Mouse (Mus musculus) T-helper 17 cell (primary cell): ENCODE data around the gene Pcdh9.

Experiments
- in situ Hi-C, 2 experiments: fragments of 300-600 bp; cut with MboI, MseI; formaldehyde crosslinking; loops; 1 replicate in 1 of 2; 2 replicates in 1 of 2; pipeline ENCODE4 v1.15.1; 2025; ENCODE audit warnings: high pct_unique_total_duplicates in 2 of 2

Gene Pcdh9

DNA sequence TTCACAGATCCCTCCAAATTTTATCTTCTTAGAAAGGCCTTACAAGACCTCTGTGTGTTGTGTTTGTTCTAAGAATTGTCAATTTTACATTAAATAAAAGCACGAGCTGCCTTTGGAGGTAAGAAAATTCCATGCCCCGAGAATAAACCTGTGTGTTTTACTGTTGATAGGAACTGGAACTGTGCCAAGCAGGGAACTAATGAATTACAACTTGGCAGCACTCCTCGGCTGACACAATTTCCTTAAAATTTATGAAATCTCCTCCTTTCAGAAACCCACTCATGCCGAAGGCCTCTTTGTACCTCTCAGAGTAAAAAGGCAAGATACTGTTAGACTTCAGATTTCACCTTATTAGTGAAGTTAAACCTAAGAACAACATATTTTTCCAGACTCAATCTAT lies 72.9 kb downstream of the Pcdh9 start:
- in situ Hi-C loops, result no loop called here

DNA sequence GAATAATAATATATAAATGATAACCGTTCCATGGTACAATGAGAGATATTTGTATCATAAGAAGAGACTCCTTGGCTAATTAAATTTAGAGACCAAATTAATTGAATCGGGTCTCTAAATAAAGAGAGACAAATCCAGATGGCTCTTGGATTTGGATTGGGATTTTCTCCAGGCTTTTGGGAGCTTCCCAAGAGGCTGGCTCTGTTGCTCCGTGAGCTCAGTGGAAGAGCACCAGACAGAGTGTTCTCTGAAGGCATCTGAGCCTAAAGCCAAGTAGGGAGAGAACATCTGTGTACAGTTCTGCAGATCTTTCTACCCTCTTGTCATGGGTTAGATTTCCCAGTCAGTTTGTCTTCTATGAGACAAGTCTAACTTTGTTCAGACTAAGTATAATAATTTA lies 95.9 kb downstream of the Pcdh9 start:
- in situ Hi-C loops, result no loop called here

DNA sequence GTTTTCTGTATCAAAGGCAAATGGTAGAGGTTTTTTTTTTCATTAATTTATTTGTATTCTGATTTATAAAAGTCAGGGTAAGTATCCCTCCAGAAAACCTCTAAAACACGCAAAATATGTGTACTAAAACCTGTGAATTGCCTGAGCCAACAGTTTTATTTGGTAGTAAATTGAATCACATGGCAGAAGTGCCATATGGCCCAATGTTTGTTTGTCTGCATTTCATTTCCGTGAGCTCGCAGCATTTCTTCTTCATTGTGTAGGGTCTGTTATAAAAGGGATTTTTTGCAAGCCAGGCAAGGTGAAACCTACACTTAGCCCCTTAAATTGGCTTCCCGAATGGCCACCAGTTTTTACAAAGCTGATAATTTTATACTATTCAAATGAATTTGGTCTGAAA lies 104.2 kb downstream of the Pcdh9 start:
- in situ Hi-C loops, result no loop called here

DNA sequence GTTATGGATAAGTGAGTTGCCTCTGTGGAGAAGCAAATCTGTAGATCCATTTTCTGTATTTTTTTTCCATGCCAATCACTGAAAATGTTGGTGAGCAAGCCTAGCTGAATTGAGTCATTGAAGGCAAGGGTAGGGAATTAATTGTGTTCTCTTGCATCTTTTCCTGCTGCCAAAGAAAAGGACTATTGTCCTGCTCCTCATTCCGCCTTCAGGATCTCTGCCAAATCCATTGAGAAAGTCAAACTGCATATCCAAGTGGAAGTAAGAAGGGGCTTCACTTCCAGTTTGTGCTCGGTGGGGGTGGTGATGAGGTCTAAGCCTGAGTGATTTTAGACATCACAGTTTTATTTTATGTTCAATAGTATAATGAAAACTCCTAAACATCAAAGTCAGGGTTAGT lies 105.4 kb downstream of the Pcdh9 start:
- in situ Hi-C loops, result no loop called here

DNA sequence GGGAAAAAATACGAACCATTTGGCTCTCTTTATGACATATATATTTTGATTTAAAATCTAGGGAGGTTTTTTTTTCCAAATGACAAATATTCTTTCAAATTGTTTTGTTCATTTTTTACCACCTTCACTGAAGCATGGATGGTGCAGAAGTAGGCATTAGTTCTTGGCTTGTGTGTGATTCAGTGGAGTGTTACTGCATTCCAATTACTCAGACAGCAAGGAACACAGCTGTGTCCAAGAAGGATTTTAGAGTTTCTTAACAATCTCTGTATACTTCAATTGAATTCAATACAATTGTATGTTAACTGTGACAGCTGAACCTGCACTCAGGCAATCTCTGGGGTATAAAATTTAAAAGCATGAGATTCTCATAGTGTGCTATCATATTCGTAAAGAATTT lies 127.6 kb downstream of the Pcdh9 start:
- in situ Hi-C loops, result no loop called here

DNA sequence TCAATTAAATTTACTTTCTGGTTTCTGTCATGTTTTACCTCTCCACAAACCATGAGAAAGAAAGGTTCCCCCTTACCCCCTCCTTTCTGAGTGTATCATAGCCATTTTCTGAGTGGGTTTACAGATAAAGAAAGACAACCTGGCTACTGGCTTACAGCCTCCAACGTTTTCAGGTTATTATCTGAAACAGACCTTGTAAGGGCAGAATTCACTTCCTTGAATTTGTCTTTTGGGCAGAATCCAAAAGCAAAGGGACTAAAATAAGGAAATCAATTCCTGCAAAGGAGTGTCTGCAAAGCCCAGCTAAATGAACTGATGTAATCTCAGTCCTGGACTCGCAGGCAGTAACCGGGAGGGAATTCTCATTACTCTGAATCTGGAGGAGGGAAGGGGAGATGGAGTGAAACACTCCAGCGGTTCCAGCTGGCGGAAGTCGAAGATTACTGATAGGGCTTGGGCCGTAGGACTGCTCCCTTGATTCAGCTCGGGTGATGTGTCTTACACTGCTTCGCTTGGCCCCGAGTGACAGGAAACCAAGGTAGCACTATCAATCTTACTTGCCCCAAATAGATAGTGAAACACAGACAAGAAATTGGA lies 156.3 kb downstream of the Pcdh9 start:
- in situ Hi-C loops, result no loop called here

DNA sequence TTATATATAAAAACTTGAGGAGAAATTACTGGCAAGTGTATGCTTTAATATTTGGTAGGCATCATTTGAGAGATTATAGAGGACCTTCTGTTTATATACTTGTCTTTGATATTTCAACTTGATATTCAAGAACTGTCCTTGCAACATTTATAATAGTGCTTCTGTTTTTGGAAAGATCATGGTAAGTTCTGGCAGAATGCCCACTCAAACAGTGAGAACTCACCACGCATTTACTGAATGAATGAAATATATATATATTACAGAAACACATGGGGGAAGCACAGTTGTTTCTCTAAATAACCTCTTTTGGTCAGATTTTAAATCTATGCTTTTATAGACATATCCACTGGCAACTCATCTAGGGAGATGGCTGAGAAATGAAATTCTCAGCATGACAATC lies 164.7 kb downstream of the Pcdh9 start:
- in situ Hi-C loops, result no loop called here

DNA sequence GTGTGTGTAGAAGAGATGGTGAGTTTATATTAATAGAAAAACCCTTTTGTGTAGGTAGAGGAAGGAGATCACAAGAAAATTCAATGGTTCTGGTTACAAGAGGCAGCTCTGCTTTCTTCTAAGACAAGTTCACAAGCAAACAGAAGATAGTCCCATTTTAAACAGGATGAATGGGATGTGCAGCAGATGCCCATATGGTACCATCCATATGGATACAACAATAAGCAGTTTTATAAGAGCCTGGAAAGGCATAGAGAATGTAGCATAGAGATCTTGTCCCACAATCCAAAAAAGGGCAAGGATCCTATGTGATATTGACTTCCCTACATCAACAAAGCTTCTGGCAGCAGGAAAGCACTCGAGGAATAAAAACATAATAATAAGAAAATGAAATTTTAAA lies 171.3 kb downstream of the Pcdh9 start:
- in situ Hi-C loops, result no loop called here

DNA sequence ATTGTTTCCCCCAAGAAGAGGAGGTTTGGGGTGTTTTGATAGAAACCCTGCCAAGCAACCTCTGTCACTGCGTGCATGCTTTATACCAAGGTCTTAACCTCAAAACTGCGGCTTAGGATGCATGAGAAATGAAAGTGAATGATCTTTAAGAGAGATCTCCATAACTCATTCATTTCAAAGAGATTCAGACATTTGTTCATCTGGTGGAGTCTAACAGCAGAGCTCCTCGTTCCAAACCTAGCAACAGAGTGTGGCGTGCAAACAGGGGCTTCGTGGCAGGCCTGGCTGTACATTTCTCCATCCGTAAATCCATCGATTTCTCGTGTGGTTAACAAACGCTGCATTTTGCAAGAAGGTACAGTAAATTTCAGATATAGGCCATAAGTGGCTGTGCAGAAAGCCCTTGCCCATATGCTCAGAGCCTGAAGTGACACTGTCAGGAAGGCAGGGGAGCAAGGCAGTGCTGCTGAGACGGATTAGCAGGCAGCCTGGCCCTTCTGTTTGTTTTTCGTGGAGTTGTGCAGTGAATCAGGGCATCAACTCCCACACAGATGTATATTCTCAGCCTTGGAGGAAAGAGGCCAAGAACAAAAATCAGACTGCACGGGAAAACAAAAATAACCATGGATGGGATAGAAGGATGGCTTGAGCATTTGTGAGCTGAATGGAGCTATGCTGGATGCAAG lies 177.1 kb downstream of the Pcdh9 start:
- in situ Hi-C loops, result no loop called here

DNA sequence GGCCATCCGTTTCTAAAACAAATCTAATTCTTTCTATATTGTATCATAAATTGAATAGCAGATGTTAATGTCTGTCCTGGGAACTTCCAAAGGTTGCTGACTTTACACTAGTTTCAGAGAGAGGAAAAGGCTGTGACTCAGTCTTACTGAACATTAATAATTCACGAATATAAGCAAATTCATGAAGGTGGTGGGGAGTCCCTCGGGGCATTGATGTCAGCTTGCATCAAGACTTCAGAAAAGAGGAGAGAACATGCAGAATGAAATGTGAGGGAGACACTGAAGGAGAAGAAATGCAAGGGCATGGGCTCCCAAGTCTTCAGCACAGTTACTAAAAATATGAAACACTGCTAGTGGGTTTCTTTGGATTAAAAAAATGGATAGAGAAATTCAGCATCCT lies 181.8 kb downstream of the Pcdh9 start:
- in situ Hi-C loops, result no loop called here

DNA sequence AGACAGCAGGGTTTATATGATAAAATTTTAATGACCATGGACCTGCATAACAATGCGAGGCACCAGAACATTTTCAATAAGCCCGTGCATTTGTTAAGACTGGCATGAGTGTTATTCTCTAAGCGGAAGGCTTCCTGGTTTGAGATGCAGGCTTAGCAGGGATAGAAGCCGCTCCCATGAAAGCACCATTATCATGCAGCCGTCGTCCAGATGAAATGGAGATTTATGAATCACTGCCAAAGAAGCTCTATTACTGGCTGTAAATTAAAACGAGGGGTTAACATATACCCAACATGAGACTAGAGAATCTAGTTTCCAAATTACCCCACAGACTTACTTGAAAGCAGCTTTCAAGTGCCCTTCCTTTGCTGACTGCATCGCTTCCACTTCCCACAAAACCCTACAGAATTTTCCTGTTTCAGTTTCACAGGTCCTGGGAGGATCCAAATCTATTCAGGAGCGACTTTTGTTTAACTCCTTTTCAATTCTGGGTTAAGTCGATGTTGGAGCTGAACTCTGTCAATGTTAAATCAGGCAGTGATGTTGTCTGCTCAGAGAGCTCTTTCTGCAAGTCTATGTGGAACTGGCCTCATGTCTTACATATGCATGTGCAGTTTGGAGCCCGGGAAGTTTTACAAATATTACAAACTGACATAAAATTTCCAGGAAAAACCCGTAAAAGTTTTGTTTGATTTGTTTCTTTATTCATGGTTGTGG lies 188.9 kb downstream of the Pcdh9 start:
- in situ Hi-C loops, result no loop called here

DNA sequence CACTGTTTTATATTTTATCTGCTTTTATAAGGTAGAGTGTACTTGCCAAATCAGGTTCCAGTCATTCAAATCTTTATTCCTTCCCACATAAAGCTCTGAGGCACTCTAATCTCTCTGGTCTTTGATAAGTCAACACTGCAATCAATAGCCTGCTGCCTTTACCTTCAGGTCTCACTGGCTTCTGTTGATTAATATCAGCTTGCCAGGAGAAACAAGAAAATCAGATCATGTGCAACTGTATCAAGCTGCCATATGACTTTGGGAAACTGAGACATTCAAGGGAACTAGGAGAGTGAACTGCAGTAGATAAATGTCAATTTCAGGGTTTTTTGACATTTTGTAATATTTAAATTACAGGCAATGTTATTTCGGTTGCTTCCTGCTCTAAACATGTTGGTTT lies 189.6 kb downstream of the Pcdh9 start:
- in situ Hi-C loops, result no loop called here

DNA sequence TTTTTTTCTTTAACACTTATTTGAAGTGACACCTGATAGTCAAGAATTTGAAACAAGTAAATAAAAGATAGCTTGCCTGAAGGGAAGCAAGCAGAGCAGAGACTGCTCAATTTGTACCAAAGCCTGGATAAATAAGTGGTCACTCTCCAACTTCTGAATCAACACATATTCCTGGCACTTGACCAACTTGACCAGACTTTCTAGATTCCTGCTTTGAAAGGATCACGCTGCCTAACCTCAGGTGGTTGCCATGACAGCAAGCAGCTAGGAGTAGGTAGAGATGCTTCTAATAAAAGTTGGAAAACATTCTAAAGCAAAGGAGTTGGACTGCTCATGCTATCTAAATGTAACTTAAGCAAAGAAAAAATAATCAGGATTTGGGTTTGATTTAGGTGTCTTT lies 205.8 kb downstream of the Pcdh9 start:
- in situ Hi-C loops, result no loop called here

DNA sequence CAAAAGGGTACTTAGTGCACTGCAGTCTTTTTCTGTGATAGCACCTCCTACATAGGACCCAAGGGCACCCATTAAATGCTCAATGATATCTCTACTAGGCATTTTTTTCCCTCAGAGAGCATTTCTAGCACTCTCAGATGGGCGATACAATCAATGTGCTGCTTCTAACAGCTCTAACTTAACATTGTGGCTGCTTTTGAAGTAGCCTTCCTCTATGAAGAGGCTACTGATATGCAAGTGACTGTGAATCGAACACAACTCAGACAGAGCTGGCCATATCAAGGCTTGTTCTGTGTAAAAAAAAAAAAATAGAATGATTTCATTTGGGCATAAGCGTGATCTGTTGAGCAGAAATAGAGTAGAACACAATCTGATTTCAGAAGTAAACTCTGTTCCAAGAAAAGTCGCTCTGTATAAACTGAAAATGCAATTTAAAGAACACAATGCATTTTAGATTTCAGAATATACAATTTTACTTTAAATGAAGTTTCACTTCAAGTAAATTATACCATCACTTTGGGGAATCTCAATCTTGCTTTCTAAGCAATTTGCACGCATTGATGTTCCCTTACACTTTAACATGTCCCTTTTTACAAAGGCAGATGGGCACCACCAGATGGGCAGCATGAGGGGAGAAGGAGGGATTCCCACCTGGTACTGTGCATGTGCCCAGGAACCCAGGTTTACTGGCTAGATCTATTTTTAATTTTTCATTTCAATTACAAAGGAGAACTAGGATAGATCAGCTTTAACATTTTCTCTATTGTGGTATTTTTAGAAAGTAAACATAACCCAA lies 215.0 kb downstream of the Pcdh9 start:
- in situ Hi-C loops, result no loop called here

DNA sequence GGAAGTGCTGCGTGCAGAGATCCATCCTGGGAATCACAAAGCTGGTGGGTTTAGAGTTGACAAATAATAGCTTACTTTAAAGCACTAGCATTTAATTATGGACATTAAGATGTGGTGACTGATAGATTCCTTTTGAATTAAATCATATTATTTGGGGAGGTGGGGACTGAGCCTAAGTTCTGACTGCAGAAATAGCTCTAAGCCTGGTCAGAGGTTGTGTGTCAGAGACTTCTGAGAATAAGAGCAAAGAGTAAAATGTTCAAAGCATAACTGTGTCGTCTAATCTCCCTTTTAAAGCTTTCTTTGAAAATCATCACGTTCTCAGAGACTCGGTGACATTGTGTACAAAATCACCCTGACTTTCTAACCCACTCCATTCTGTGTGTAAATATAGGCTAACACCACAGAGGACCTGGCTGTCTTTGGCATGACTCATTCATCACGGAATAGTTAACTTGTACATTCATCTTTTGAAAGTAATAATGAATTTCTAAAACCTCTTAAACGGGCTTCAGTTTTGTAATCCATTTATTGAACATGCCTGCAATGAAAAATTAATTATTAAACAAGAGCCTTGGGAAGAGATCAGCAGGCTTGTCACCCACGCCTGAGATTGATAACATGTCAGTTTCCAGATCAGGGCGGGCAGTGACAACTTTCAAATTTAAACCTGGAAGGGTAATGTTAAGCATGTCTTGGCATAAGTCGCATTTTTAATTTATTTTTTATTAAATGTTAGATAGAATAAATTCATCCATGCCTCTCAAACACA lies 236.3 kb downstream of the Pcdh9 start:
- in situ Hi-C loops, result no loop called here

DNA sequence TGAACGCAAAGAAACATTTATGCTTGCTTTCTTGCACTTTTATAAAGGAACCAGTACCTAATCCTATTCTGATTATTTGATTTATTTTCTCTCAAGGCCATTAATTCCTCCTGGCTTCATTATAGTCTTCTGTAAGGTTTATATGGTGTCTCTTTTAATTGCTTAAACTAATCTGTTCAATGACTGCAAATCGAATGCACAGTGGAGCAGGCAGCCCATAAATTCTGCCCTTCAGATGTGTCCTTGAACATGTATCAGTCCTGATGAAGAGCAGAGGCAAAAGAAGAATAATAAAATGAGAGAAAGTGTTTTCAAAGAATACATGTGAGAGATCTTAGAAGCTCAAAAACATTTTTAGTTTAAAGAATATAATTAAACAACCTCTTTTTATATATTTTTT lies 263.2 kb downstream of the Pcdh9 start:
- in situ Hi-C loops, result no loop called here

DNA sequence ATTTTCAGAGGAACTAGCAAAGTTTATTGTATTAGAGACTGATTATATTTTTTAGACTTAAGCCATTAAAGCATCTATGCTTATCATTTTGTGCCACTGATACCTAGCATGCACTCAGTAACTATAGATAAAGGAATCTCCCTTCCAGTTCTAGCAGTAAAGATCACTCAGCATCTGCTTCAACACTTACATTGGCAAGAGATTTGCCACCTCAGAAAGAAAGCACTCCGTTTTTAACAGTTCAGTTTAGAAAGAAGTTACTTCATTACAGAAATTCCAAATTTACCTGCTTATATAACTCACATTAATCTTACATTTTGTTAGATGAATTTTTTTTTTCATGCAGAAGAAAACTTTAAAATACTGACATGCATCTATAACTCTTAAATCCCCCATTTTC lies 266.3 kb downstream of the Pcdh9 start:
- in situ Hi-C loops, result no loop called here

DNA sequence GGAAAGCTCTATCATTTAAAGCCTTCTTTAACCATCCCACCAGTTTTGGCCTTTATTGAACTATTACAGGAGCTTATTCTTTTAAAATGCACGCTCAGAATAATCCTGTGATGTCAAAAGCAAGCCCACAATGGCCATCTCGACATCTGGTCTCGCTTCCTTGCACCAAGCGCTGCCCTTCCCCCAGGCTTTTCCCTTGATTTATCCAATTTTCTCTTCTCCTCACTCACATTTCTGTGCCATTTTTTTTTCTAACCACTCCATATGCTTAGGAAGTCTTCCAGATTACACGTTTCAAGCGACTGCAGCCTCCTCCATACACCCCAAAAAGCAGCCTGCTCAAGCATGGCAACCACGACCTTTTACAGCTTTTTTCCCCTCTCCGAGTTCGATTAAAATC lies 269.3 kb downstream of the Pcdh9 start:
- in situ Hi-C loops, result no loop called here

DNA sequence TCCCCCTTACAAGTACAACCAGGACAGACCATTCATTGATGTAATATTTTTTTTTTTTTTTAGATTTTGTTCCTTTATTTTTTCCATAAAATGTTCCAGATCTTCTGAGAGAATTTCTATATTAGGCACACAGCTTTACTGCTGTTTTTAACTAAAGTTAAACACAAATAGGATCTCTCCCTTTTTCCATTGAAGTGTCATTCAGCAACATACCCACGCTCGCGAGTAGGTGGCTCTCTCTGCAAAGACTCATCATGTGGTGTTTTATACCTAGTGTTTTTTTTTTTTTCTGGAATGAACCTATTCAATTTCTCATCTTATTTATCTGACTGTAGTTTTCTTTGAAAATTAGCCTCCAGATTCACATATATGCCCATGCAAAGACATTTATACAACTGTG lies 282.9 kb downstream of the Pcdh9 start:
- in situ Hi-C loops, result no loop called here

DNA sequence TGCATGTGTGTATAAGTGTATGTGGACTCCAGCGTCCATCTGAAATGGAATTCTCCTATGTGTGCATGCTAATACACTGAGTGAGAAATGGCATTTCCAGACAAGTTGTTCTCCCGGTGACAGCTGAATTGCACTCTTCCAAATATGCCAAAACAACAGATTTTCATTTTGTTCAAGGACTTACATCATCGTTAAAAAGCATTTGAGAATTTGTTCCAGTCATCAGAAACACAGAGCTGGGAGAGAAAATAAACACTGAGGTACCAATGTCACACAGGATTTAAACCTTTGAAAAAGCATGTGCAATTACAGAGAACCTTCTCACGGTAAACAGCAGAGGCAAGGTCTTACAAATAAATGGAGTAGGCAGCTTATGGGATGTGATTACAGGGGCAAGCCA lies 290.5 kb downstream of the Pcdh9 start:
- in situ Hi-C loops, result no loop called here

DNA sequence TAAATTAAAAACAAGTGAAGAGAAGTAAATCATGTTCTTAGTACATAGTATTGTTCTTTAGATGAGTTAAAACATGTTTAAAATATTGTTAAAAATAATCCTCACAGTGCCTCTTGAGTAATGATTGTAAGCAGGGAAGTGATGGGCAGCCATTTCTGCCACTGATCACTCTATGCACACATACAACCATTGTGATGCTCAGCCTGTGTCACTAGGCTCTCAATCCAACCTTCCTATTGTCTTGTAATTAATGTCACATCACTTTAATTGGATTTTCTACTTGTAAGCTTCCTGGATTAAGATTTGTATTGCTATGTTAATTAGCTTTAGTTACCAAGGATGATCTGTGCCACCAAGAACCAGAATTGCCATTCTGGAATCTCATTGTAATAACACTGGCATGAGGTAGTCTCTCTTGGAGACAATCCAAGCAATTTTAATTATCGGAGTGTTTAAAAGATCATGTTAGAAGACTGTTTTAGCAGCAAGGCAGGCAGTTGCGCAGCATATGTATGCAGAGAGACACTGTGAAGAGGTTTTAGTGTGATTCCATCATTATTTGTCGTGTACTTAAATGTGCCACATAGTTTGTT lies 305.0 kb downstream of the Pcdh9 start:
- in situ Hi-C loops, result no loop called here
